Mouse (Mus musculus) naive thymus-derived CD4-positive, alpha-beta T cell, adult 2 months (primary cell): ENCODE data around the gene Pnma5.
"Not testable (repeated sequence)": the region's sequence is repeated elsewhere in the genome, so short reads cannot be mapped to it uniquely, and the experiment has no call there.

Experiments
- DNase-seq: peaks from one replicate; pipeline ENCODE4 v3.0.0-alpha.2; 2011; ENCODE audit warnings: low read depth

Gene Pnma5

DNA sequence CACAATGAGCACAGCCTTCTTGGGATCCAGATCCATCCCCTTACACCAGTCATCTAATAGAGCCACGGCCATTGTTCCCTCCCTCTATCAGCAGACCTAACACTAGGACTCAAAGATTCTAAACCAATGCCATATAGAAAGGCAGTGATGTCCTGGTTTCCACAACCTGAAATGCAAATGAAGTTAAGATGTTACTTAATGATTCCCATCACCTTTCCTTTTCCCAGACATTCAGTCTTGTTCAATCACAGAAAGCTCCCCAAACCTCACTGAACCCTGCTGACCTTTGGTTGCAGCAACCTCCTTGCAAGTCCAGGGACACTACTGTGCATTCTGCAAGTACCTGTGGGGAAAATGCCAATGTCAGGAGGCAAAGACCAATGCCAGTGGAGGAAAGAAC is at the start of gene Pnma5:
TSS of gene Pnma5 (minus strand) at position 101 of the 400 bp plus-strand sequence.
- no peak for DNase-seq

GRCm38 (mm10) chrX:73082267-73083055 is 45.6 kb upstream of the Pnma5 start, which contains the start of gene Xlr4a:
Gene Xlr4a, minus strand, starts transcription at chrX:73082478.
- DNase-seq: peak; percentile 66

DNA sequence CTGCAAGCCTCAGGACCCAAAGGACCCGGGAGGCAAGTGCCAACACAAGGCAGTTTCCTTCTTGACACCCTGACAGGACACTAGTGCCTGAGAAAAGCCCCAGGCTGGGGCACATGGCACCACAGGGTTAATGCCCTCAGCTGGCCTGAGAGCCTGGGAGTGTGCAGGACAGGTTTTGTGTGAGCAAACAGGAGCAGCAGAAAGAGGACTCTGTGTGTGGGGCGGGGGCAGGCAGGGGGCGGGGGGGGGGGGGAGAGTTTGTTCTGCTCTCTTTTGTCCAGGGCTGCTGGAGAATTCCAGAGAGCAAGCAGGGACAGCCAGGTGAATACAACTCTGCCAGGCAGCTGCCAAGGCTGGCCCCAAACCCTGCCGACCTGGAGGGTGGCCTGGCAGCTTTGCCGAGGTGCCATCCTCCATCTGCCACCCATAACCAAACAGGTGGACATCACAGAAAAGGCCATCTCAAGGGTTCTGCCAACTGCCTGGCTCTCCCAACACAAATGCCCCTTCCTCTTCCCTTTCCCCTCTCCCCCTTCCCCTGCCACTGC is 29.9 kb upstream of the Pnma5 start:
- not testable (repeated sequence) for DNase-seq

- DNase-seq: no peak
Measured at GRCm38 (mm10) chrX:73064415-73064793, 27.5 kb upstream of the Pnma5 start, which contains the start of gene Pnma3. Gene Pnma3, plus strand, starts transcription at chrX:73064787.

DNA sequence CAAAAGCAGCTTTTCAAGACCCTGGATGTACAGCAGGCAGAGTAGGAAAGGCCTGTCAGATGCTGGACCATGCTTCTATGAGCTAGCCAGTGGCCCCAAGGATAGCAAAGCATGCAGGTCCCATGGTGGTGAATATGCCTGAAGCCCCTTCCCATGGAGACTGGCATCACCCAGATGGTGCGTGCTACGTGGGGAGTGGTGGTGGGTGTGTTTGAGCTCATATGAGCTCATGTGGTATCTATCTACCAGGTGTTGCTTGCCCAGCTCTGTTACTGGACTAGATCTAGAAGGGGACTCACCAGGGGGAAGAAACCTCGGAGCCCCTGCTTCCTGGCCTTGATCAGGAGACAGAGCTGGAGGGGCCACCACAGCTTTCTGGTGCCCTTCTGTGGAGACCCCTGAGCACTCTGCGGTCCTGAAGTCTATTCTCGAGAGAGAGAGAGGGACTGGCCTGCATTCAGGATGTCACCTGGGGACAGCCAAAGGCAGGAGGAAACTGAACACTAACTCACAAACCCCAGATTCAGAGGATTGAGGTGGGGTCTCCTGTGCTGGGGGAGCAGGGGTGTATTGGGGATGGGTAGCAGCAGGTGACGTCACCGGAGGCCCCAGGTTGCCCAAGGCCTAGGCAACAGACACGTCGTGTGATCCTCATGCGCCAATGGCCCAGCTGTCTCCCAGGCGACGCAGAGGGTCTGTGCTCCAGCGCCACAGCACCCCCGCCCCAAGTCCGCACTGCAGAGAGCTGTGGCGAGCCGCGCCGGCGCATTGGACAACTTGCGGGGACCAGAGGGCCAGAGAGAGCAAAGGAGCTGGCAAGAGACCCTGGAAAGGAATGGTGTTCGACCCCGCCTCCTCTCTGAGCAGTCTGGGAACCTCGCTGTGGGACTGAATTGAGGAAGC is 26.9 kb upstream of the Pnma5 start:
- DNase-seq: no peak

DNA sequence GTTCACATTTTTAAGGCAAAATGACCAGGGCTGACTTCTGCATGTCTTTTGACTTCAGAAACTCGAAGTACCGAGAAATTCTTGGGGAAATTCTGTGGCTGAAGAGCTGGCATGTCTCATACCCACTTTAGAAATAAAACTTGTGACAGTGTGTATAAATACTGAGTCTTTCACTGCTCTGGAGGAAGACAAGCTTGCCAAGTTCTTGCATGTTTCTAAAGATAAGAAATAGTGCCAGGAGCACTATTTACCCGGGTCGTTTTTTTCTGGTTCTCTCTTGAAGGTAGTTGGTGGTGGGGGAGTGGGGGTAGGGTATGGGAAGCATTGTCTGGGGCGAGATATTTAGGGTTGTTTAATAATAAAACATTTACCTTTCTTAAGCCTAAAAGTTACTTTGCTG is 25.4 kb upstream of the Pnma5 start:
- DNase-seq: no peak

DNA sequence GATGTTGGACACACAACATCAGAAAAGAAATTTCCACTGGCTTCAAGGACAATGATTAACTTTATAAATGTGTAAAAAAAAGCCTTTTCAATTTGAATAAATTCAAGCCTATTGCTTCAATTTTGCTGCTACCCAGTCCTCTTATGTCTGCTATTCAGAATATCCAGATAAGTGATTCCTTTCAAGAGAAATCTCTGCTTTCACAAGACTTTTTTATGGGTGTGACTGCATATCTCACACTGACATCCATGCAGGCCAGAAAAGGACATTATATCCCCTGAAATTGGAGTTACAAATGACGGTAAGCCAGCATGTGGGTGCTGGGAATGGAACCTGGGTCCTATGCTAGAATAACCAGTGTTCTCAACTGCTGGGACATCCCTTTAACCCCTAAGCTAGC is 24.6 kb upstream of the Pnma5 start:
- DNase-seq: no peak

DNA sequence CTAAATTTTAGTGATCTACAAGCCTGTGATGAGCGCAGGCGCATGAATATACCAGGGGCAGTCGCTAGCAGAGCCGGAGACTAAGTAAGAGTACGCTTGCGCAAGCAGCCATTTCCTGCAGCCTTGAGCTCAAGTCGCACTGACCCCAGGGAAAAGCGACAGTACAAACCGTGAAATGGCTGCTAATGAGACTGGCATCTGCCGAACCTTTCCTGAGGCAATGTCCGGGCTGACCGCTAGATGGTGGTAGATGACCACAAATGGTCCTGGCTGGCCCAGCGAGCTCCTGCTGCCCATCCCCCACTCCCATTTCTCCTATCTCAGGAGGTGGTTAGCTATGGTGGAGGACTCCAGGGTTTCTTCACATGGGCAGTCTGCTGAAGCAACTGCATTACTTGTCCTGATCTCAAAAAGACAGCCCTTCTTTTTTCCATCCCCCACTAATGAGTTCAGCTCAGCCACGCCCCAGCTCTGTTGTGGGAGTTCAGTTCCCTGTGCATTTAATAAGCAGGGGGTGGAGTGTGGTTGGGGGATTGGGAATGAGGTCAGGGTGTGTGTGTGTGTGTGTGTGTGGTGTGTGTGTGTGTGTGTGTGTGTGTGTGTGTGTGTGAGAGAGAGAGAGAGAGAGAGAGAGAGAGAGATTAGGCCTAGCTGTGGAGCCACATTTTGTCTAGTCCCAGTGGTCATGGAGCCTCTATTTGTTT is 17.1 kb upstream of the Pnma5 start:
- peak; percentile 91 for DNase-seq

DNA sequence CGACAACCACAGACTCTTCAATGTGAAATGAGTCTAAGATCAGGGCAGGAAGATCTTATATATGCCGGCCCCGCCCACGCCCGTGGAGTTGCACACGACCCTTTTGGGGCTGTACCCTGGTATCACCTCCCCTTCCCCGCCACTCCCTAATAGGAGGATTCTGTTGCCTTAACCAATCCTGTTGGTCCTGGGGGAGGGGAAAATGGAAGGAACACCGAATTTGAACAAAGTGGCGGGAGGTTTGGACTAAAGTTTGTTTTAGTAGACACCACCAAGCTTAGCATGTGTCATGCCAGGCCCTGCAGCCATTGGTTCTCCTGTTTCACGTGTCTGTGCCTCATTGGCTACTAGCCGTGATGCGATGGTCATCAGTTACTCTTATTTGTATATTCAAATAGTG is 2.8 kb upstream of the Pnma5 start:
- DNase-seq: no peak

DNA sequence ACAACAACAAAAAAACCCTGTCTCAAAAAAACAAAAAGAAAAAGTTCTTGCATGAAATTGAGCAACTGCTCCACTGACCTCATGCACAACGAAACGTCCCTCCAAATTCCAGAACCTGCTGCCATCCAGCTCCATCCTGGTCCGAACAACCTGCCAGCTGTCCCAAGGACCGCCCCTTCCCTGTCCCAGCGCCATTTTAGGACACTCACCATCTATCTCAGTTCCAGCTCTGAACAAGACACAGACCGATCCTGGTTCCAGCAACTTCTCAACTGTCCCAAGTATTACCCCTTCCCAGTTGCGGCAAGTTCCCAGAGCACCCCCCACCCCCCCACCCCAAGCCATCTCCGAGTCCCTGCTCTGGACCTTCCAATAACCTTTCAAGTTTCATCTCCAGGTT is 1.9 kb upstream of the Pnma5 start:
- DNase-seq: no peak

DNA sequence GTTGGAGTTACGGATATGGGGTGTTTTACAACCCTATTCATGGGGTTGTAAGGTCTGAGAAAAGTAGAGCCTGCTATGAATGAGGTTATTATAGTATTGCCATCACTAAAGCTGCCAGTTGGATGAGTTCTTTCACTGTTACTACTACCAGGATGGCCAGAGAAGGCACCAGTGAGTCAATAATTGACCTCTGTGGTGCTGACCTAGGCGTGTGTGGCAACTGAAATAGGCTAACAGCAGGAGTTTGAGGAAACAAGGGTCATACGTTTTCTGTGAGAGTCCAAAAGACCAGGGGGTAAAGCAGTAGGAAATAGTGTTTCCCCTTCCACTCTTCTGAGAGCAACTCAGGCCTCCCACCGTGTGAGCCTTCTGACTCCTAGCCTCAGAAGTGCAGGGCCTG is 24.1 kb downstream of the Pnma5 start:
- no peak for DNase-seq

- DNase-seq: peak; percentile 95
Measured at GRCm38 (mm10) chrX:73007597-73008479, 29.1 kb downstream of the Pnma5 start.

GRCm38 (mm10) chrX:73005678-73006077 is 31.2 kb downstream of the Pnma5 start:
- no peak for DNase-seq

DNA sequence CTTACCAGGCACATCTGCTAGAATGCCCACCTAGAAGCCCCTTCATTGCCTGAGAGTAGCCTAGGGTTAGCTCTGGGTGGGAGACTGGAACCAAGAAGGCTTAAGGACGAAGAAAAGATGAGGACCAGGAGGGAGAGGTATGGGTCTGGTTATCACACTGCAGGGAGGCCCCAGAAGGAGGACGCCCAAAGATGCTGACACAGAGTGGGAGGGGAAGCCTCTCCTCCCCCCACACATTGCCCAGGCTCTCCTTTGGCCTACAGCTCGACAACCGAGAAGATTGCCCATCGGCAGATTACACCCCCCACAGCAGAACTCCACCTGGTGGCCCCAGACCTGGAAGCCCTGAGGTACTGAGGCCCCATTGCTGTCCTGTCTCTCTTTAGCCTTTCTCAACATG is 33.8 kb downstream of the Pnma5 start:
- no peak for DNase-seq

DNA sequence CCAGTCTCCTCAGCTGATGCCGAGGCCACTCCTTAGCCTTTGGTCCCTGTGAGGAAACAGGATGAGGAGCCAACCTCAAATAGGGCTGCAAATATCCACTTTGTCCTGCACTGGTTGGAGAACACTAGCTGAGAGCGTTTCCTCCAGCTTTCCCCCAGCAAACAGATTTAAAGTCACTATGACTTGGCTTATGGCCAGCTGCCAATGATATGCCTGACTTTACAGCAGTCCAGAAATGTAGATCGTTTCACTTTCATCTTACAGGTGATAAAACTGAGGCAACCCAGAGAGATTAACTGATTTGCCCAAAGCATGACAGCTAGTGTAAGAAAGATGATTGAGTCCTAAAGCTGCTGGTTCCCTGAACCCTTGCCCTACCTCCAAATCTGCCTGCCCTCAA is 41.4 kb downstream of the Pnma5 start:
- no peak for DNase-seq

DNA sequence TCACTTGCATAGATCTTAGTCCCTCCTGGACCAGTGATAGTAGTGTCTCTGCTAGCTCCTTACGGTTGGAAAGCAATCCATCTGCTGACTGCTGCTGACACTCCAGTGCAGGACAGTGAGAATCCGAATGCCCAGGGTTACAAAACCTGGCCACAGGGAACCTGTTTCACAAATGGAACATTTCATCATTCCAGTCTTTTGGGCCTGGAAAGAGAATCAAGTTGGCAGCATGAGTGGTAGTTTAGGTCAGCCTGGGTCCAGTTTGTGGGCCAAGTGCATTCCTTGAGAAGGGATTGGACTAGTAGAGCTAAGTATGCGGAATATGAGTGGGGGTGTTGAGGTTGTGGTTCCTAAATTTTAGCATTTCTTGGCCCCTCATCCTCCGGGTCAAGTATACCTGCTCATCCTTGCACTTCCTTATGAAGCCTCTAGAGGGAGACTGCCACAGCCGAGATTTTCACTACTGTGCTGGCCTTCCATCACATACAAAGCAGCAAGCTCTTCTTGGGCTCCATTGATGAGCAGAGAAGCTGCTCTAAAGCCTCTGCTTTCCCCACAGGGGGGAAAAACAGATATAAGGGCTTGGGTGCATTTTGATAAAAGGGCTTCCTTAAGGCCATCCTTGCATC is 44.5 kb downstream of the Pnma5 start:
- DNase-seq: peak; percentile 39

DNA sequence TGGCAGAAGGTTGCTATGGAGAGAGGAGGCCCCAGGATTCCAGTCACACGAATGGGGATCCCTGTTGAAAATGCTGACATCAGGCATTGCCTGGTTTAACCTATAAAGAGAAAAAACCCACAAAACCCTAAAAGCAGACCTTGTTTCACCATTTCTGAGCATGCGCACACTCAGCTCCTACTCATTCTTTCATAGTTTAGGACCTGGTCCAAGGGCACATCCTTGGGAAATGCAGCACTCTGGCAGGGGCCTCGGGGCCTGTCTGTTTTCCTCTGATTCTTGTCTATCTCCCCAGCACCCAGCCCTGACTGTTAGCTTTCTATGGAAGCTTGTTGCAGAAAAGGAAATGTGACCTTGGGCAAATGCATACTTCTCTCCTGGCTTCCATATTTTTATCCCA is 46.3 kb downstream of the Pnma5 start:
- no peak for DNase-seq

- no peak for DNase-seq
Measured at GRCm38 (mm10) chrX:72988431-72988830, 48.5 kb downstream of the Pnma5 start.

GRCm38 (mm10) chrX:72987520-72987905 is 49.4 kb downstream of the Pnma5 start:
- no peak for DNase-seq

DNA sequence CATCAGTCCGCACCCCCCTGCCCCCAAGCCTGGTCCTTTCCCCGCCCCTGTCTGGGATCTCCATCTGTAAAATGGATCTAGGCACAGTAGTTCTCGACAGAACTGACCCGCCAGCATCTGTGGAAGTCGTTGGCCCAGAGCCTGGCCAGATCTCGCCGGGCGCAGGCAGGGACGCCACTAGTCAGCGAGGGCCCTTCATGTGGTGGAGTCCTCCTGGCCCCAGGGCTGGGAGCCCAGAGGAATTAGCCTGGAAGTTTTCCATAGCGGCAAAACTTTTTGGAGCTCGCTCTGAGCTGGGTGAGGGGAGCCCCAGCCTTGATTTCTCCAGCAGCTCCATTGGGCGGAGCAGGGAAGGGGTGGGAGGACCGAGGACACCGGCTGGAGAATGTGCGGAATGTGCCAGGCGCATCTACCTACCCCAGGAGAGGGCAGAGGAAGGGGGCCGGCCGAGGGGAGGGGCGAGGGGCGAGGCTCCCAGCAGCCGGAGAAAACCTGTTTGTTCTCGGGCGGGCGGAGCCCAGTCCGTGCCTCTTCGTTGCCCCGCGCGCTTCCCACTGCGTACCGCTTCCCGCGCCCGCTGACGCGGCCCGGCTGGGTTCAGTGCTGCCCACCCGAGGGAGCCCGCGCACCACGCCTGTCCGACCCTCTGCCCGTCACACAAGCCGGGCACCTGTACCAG is 49.9 kb downstream of the Pnma5 start, which contains the start of gene Zfp185:
TSS of gene Zfp185 (plus strand) at position 499 of the 679 bp plus-strand sequence.
- peak; percentile 48 for DNase-seq
